Mouse (Mus musculus): ENCODE results near the gene Dnpep. TPM values are rescaled to one million over a fixed set of nuclear protein-coding genes. Genes with fewer than 3 reads are reported as not detected.

Dnpep gene
- polyA plus RNA-seq, 1 experiment = 134 TPM

DNA sequence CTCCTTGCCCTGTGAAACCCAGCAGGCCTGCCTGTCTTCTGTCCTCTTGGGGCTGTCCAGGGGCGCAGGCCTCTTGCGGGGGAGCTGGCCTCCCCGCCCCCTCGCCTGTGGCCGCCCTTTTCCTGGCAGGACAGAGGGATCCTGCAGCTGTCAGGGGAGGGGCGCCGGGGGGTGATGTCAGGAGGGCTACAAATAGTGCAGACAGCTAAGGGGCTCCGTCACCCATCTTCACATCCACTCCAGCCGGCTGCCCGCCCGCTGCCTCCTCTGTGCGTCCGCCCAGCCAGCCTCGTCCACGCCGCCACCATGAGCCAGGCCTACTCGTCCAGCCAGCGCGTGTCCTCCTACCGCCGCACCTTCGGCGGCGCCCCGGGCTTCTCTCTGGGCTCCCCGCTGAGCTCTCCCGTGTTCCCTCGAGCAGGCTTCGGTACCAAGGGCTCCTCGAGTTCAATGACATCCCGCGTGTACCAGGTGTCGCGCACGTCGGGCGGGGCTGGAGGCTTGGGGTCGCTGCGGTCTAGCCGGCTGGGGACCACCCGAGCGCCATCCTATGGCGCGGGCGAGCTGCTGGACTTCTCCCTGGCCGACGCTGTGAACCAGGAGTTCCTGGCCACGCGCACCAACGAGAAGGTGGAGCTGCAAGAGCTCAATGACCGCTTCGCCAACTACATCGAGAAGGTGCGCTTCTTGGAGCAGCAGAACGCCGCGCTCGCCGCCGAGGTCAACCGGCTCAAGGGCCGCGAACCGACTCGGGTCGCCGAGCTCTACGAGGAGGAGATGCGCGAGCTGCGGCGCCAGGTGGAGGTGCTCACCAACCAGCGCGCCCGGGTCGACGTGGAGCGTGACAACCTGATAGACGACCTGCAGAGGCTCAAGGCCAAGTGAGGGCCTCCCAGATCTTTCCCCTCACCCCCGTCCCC is 42.6 kb upstream of the Dnpep start, which contains the start of gene Des:
Des (plus strand) TSS at position 218 of the 920 bp plus-strand sequence.
- Histone ChIP-seq H3K79me3 (ENCODE audit: low read depth) (peaks cover 10% of the 10 kb centered on the region), H3ac (ENCODE audit: control insufficient read depth, insufficient read length, low read depth) (peak within 1 kb of the TSS; percentile 84), H3K4me3 (ENCODE audit: insufficient read depth, poor library complexity, severe bottlenecking) (peak within 1 kb of the TSS; percentile 39), H3K36me3 (ENCODE audit: control insufficient read depth, insufficient read depth) (no peaks in the 10 kb centered on the region), H3K27me3 (ENCODE audit: control insufficient read depth, insufficient read depth, insufficient read length) (no peaks in the 10 kb centered on the region), H3K79me2 (ENCODE audit: control insufficient read depth, insufficient read depth) (peaks cover 31% of the 10 kb centered on the region)
- TF ChIP-seq CEBPB (IDR thresholded peaks at IDR 0.05; ENCODE audit: low read depth) (no peak), MYOD1 (IDR thresholded peaks at IDR 0.05; ENCODE audit: control insufficient read depth, insufficient read length, low read depth) (peak; percentile 90), USF1 (IDR thresholded peaks at IDR 0.05; ENCODE audit: low read depth) (no peak), MYOG (IDR thresholded peaks at IDR 0.05; ENCODE audit: control insufficient read depth, extremely low read depth, insufficient read length) (no peak), FOSL1 (IDR thresholded peaks at IDR 0.05; ENCODE audit: insufficient read depth, low read length, poor library complexity, severe bottlenecking) (no peak), MAX (IDR thresholded peaks at IDR 0.05) (no peak)

DNA sequence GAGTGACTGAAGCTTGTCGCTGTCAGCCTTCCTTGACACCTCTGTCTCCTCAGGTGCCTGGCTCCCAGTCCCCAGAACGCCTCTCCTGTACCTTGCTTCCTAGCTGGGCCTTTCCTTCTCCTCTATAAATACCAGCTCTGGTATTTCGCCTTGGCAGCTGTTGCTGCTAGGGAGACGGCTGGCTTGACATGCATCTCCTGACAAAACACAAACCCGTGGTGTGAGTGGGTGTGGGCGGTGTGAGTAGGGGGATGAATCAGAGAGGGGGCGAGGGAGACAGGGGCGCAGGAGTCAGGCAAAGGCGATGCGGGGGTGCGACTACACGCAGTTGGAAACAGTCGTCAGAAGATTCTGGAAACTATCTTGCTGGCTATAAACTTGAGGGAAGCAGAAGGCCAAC is 41.6 kb upstream of the Dnpep start:
- Histone ChIP-seq H3K36me3 (ENCODE audit: control insufficient read depth, insufficient read depth) (no peaks in the 10 kb centered on the region), H3K79me2 (ENCODE audit: control insufficient read depth, insufficient read depth) (peaks cover 31% of the 10 kb centered on the region), H3ac (ENCODE audit: control insufficient read depth, insufficient read length, low read depth) (no peak overlapping the region), H3K27me3 (ENCODE audit: control insufficient read depth, insufficient read depth, insufficient read length) (no peaks in the 10 kb centered on the region), H3K79me3 (ENCODE audit: low read depth) (peaks cover 10% of the 10 kb centered on the region), H3K4me3 (ENCODE audit: insufficient read depth, poor library complexity, severe bottlenecking) (no peak overlapping the region)
- TF ChIP-seq MYOG (IDR thresholded peaks at IDR 0.05; ENCODE audit: control insufficient read depth, extremely low read depth, insufficient read length) (no peak), MYOD1 (IDR thresholded peaks at IDR 0.05; ENCODE audit: control insufficient read depth, insufficient read length, low read depth) (peak; percentile 31)

DNA sequence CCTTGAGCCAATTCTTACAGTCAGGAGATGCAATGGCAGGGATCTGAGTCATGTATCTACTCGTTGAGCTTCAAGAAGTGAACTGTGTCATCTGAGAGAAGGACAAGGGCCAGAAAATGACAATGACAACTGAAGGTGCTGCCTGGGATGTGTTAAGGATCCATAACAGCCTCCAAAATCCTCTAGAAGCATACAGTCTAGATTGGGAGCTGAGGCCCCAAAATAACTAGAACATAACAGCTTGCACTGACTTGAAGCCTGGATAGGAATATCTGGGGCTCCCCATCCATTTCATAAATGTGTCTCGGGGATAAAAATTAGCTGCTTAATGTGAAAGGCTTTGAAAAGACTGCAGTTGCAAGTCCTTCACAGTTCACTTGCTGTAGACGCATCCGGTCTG is 40.2 kb upstream of the Dnpep start:
- Histone ChIP-seq H3K27me3 (ENCODE audit: control insufficient read depth, insufficient read depth, insufficient read length) (no peaks in the 10 kb centered on the region), H3ac (ENCODE audit: control insufficient read depth, insufficient read length, low read depth) (no peak overlapping the region), H3K79me3 (ENCODE audit: low read depth) (peaks cover 7% of the 10 kb centered on the region), H3K36me3 (ENCODE audit: control insufficient read depth, insufficient read depth) (no peaks in the 10 kb centered on the region), H3K79me2 (ENCODE audit: control insufficient read depth, insufficient read depth) (peaks cover 28% of the 10 kb centered on the region), H3K4me3 (ENCODE audit: insufficient read depth, poor library complexity, severe bottlenecking) (no peak overlapping the region)
- TF ChIP-seq CTCF (IDR thresholded peaks at IDR 0.05; ENCODE audit: control insufficient read depth, insufficient read depth, insufficient read length) (no peak), USF1 (IDR thresholded peaks at IDR 0.05; ENCODE audit: low read depth) (no peak), MYOG (IDR thresholded peaks at IDR 0.05; ENCODE audit: control insufficient read depth, extremely low read depth, insufficient read length) (no peak), CEBPB (IDR thresholded peaks at IDR 0.05; ENCODE audit: low read depth) (no peak), FOSL1 (IDR thresholded peaks at IDR 0.05; ENCODE audit: insufficient read depth, low read length, poor library complexity, severe bottlenecking) (no peak), MYOD1 (IDR thresholded peaks at IDR 0.05; ENCODE audit: control insufficient read depth, insufficient read length, low read depth) (no peak), MAX (IDR thresholded peaks at IDR 0.05) (no peak)

DNA sequence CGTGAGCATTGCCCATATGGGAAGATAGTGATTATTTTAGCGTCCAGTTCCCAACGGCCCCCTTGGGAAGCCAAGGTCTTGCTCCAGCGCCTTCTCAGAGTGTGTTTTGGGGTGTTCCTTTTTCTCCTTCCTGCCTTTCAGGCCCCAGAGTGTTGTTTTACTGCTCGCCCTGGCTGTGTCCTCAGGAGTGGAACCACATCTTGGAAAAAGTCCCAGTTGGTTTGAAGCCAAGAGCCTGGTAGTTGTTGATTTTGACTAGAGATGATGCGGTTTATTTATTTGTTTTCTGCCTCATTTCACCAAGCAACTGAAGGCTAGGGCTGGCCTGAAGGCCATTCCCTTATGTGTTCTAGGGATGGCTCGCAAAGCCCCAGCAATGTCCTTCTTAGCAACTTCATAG is 39.5 kb upstream of the Dnpep start:
- TF ChIP-seq MYOD1 (IDR thresholded peaks at IDR 0.05; ENCODE audit: control insufficient read depth, insufficient read length, low read depth) = no peak
- no peak for TF ChIP-seq CTCF (IDR thresholded peaks at IDR 0.05; ENCODE audit: control insufficient read depth, insufficient read depth, insufficient read length)
- TF ChIP-seq FOSL1 (IDR thresholded peaks at IDR 0.05; ENCODE audit: insufficient read depth, low read length, poor library complexity, severe bottlenecking) = no peak
- TF ChIP-seq CEBPB (IDR thresholded peaks at IDR 0.05; ENCODE audit: low read depth) = no peak
- no peak for TF ChIP-seq USF1 (IDR thresholded peaks at IDR 0.05; ENCODE audit: low read depth)
- no peak for TF ChIP-seq MYOG (IDR thresholded peaks at IDR 0.05; ENCODE audit: control insufficient read depth, extremely low read depth, insufficient read length)
- TF ChIP-seq MAX (IDR thresholded peaks at IDR 0.05) = no peak
- H3K36me3 ChIP-seq (ENCODE audit: control insufficient read depth, insufficient read depth) = no peaks in the 10 kb centered on the region
- no peaks in the 10 kb centered on the region for H3K27me3 ChIP-seq (ENCODE audit: control insufficient read depth, insufficient read depth, insufficient read length)
- no peak overlapping the region for H3ac ChIP-seq (ENCODE audit: control insufficient read depth, insufficient read length, low read depth)
- peaks cover 20% of the 10 kb centered on the region for H3K79me2 ChIP-seq (ENCODE audit: control insufficient read depth, insufficient read depth)
- peaks cover 5% of the 10 kb centered on the region for H3K79me3 ChIP-seq (ENCODE audit: low read depth)
- no peak overlapping the region for H3K4me3 ChIP-seq (ENCODE audit: insufficient read depth, poor library complexity, severe bottlenecking)

DNA sequence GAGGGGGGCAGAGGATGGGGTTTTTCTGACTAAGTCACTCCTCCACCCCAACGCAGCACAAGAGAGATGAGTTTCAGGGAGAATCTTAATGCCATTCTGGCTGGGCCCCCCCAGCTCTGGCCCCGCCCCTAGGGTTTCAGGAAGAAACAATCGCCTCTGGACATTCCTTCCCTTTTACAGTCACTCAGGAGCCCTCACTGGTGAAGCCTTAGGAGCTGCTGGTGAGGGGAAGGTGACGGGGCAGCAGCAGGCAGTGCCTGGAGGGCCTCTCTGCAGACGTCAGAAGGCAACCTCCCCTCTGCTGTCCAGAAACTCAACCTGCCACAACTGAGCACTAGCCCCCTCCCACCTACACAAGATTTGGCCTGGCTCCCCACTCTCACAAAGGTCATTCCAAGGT is 31.5 kb upstream of the Dnpep start:
- Histone ChIP-seq H3K36me3 (ENCODE audit: control insufficient read depth, insufficient read depth) (no peaks in the 10 kb centered on the region), H3K79me2 (ENCODE audit: control insufficient read depth, insufficient read depth) (no peaks in the 10 kb centered on the region), H3K27me3 (ENCODE audit: control insufficient read depth, insufficient read depth, insufficient read length) (no peaks in the 10 kb centered on the region), H3K79me3 (ENCODE audit: low read depth) (no peaks in the 10 kb centered on the region), H3ac (ENCODE audit: control insufficient read depth, insufficient read length, low read depth) (no peak overlapping the region), H3K4me3 (ENCODE audit: insufficient read depth, poor library complexity, severe bottlenecking) (no peak overlapping the region)
- no peak for TF ChIP-seq CEBPB (IDR thresholded peaks at IDR 0.05; ENCODE audit: low read depth)
- TF ChIP-seq USF1 (IDR thresholded peaks at IDR 0.05; ENCODE audit: low read depth) = no peak
- TF ChIP-seq MYOG (IDR thresholded peaks at IDR 0.05; ENCODE audit: control insufficient read depth, extremely low read depth, insufficient read length) = no peak
- TF ChIP-seq MYOD1 (IDR thresholded peaks at IDR 0.05; ENCODE audit: control insufficient read depth, insufficient read length, low read depth) = no peak
- no peak for TF ChIP-seq CTCF (IDR thresholded peaks at IDR 0.05; ENCODE audit: control insufficient read depth, insufficient read depth, insufficient read length)
- no peak for TF ChIP-seq FOSL1 (IDR thresholded peaks at IDR 0.05; ENCODE audit: insufficient read depth, low read length, poor library complexity, severe bottlenecking)
- TF ChIP-seq MAX (IDR thresholded peaks at IDR 0.05) = no peak
